Mouse (Mus musculus): ENCODE results near the gene Ceacam16. TPM values are rescaled to one million over a fixed set of nuclear protein-coding genes. Genes with fewer than 3 reads are reported as not detected.

Gene Ceacam16
- total RNA-seq, 2 experiments from 2014 or later: not detected

DNA sequence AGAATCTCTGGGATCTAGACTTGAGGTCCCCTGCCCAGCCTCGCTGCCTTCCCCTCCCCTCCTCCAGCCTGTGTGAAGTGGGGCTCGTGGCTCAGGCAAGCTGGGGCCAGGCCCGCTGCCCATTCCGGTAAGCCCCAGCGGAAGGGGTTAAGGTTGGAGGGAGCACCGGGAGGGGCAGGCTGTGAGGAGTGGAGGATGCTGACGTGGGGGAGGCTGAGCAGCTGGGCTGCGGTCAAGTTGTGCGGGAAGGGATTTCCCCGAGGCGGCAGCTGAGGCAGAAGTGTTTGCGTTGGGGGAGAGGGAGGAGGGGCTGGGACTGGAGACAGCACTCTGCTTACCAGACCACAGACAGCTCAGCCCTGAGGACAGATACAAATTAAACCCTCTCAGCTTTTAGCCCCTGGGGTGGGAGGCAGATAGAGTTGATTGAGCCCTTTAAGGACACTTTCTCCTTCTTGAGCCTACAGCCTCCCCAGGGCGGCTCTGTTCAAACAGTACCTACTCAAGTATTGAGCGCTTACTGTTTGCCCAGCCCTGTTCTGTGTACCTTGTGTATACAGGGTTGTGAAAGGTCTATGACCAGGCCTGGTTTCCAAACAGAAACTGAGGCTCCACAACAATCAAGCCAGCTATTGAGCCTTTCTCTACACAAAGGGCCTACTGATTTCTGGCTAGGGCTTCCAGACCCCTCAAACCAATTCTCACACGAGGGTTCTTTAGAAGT is 43.6 kb downstream of the Ceacam16 start:
- no peak for DNase-seq (ENCODE audit: low spot score in 2 of 2)

DNA sequence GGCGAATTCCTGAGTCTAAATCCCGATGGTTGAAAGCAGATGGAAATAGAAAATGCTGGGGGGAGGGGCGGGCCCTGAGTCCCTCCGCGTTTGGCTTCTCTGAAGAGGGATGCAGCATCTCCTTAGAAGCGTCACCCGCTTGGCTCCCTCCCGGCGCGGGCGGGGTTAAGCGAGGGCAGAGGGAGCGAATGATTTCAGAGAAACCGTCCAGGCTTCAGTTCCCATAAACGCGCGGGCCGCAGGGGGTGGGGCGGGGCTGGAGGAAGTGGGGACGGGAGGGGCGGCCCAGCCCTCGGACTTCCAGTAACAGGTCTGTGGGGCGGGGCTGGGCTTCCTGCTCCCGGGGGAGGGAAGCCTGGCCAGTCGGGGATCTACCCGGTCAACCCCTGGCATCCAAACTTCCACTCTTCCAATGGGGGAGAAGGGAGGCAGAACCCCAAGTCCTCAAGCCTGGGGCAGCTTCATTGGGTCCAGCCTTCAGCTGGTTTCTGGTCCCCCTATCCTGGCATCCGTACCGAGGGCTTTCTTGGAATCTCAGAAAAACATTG is 44.8 kb downstream of the Ceacam16 start:
- DNase-seq (ENCODE audit: low spot score in 2 of 2): peak in 1 of 2 experiments; percentile 31

- no peak for DNase-seq (ENCODE audit: low spot score in 2 of 2)
Measured at GRCm38 (mm10) chr7:19815296-19816223, 45.5 kb downstream of the Ceacam16 start.

- no peak for DNase-seq (ENCODE audit: low spot score in 2 of 2)
Measured at GRCm38 (mm10) chr7:19813579-19814122, 47.4 kb downstream of the Ceacam16 start.

GRCm38 (mm10) chr7:19813161-19813560 is 47.9 kb downstream of the Ceacam16 start:
- no peak for DNase-seq (ENCODE audit: low spot score in 2 of 2)

- DNase-seq (ENCODE audit: low spot score in 2 of 2): no peak
Measured at GRCm38 (mm10) chr7:19811114-19811513, 50.0 kb downstream of the Ceacam16 start.

DNA sequence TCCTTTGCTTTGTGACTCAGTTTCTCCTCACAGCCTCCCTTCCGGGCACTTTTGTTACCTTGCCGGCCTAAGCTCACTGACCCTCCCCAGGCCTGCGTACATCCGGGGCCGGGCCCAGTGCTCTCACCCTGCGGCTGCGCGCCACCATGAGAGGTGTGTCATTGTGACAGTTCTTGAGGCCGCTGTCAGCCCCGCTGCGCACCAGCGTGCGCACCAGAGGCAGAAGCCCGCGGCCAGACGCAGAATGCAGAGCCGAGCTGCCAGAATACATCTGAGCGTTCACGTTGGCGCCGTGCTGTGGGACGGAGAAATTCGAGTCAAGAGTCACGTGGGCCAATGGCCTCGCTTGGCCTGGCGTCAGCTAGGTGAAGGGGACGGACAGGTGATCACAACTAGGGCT is 51.7 kb downstream of the Ceacam16 start:
- no peak for DNase-seq (ENCODE audit: low spot score in 2 of 2)

- no peak for DNase-seq (ENCODE audit: low spot score in 2 of 2)
Measured at GRCm38 (mm10) chr7:19806356-19806969, 54.6 kb downstream of the Ceacam16 start.

DNA sequence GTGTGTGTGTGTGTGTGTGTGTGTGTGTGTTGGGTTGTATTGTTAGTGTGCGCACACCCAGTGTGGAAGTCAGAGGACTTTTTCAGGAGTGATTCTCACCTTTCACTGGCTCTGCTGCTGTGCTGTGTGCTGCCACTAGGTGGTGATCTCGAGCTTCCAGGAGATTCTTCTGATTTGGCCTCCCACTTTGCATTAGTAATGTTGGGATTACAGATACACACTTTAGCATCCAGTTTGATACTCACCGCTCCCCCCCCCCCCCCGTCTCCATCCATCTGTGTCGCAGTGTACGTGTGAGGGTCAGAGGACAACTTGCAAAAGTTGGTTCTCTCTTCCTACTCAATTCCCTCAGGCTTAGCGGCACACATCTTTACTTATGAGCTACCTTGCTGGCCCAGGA is 58.1 kb downstream of the Ceacam16 start:
- DNase-seq (ENCODE audit: low spot score in 2 of 2): peak in 1 of 2 experiments; percentile 78

Other genes with a start within 250 kb of the Ceacam16 start
- 1 to 10 TPM; 9.1 to 9.7 TPM for gene Relb, start 231.9 kb downstream of the Ceacam16 start, total RNA-seq (2021)
- 100 to 1,000 TPM; 133 to 143 TPM for gene Clptm1, start 196.3 kb downstream of the Ceacam16 start, total RNA-seq (2021)
- not detected for gene Apoc2, start 183.4 kb downstream of the Ceacam16 start, total RNA-seq (2021)
- not detected for gene Gm44805, start 179.9 kb downstream of the Ceacam16 start, total RNA-seq (2021)
- gene Apoc4, start 179.8 kb downstream of the Ceacam16 start, total RNA-seq (2021): not detected
- 1 to 10 TPM; 5.8 to 8.7 TPM for gene Apoc1, start 168.6 kb downstream of the Ceacam16 start, total RNA-seq (2021)
- 1,000 to 10,000 TPM; 2,690 to 2,764 TPM for gene Apoe, start 162.1 kb downstream of the Ceacam16 start, total RNA-seq (2021)
- 100 to 1,000 TPM; 110 to 114 TPM for gene Tomm40, start 145.9 kb downstream of the Ceacam16 start, total RNA-seq (2021)
- gene Nectin2, start 110.8 kb downstream of the Ceacam16 start, total RNA-seq (2021): 1 to 10 TPM; 5.0 to 5.1 TPM
- 10 to 100 TPM; 12.4 to 12.9 TPM for gene Bcam, start 90.3 kb downstream of the Ceacam16 start, total RNA-seq (2021)
- gene Cblc, start 64.5 kb downstream of the Ceacam16 start, total RNA-seq (2021): not detected
- gene Bcl3, start 38.5 kb downstream of the Ceacam16 start, total RNA-seq (2021): 1 to 10 TPM in 1 of 2 experiments, under 1 TPM in 1; 0.27 to 1.1 TPM
- 1 to 10 TPM; 1.2 to 2.3 TPM for gene Gm19345, start 9.3 kb downstream of the Ceacam16 start, total RNA-seq (2021)
- not detected for gene Ceacam19, start 26.7 kb upstream of the Ceacam16 start, total RNA-seq (2021)
- gene Pvr, start 59.9 kb upstream of the Ceacam16 start, total RNA-seq (2021): 10 to 100 TPM; 12.4 to 12.8 TPM
- not detected for gene Igsf23, start 89.5 kb upstream of the Ceacam16 start, total RNA-seq (2021)
- not detected for gene Ceacam20, start 104.1 kb upstream of the Ceacam16 start, total RNA-seq (2021)
- not detected for gene Nlrp9b, start 130.2 kb upstream of the Ceacam16 start, total RNA-seq (2021)
- not detected for gene Vmn1r91, start 238.4 kb upstream of the Ceacam16 start, total RNA-seq (2021)